Mouse (Mus musculus) ES-Bruce4 (cell line): Measurements from ENCODE around the gene Isg15. TPM values are rescaled to one million over a fixed set of nuclear protein-coding genes. Genes with fewer than 3 reads are reported as not detected.

Source experiments
- H3K27ac ChIP-seq: 2 replicates; pipeline ENCODE4 v1.5.1; 2012; ENCODE audit warnings: low read length, inconsistent platforms; ENCODE audit not compliant: insufficient read depth
- H3K27me3 ChIP-seq: 2 replicates; pipeline ENCODE4 v1.6.1; 2012; ENCODE audit warnings: mild to moderate bottlenecking, low read length, inconsistent platforms; ENCODE audit not compliant: control insufficient read depth, poor library complexity, insufficient read depth, severe bottlenecking
- H3K36me3 ChIP-seq: 2 replicates; pipeline ENCODE4 v1.6.1; 2012; ENCODE audit warnings: inconsistent platforms, mild to moderate bottlenecking, low read length, moderate library complexity; ENCODE audit not compliant: control insufficient read depth, poor library complexity, insufficient read depth, severe bottlenecking
- H3K4me1 ChIP-seq: one replicate; pipeline ENCODE4 v1.8.1; 2011; ENCODE audit warnings: low read length; ENCODE audit not compliant: control insufficient read depth, insufficient read depth
- H3K4me3 ChIP-seq: 2 replicates; pipeline ENCODE4 v1.5.1; 2011; ENCODE audit warnings: low read depth, mild to moderate bottlenecking, low read length
- H3K9ac ChIP-seq: 2 replicates; pipeline ENCODE4 v1.6.1; 2012; ENCODE audit warnings: low read depth, mild to moderate bottlenecking, inconsistent platforms; ENCODE audit not compliant: poor library complexity, severe bottlenecking
- H3K9me3 ChIP-seq: replicated peaks from 2 replicates; pipeline ENCODE4 v1.6.1; 2012; ENCODE audit warnings: mild to moderate bottlenecking, low read length, inconsistent platforms; ENCODE audit not compliant: control insufficient read depth, poor library complexity, insufficient read depth, severe bottlenecking
- CTCF ChIP-seq: IDR thresholded peaks from one replicate; pipeline ENCODE4 v1.8.1; 2011; ENCODE audit warnings: low read depth, low read length
- EP300 ChIP-seq: IDR thresholded peaks from 2 replicates; pipeline ENCODE4 v1.6.1; 2011; ENCODE audit warnings: low read depth, low read length; ENCODE audit not compliant: insufficient read depth
- POLR2A ChIP-seq: IDR thresholded peaks from one replicate; pipeline ENCODE4 v1.8.1; 2011; ENCODE audit warnings: low read length; ENCODE audit not compliant: insufficient read depth
- polyA plus RNA-seq: library from polyadenylated mRNA; stranded (reverse); fragments of >200 nt; gene quantifications from 2 replicates; pipeline ENCODE4 v1.2.4, GENCODE M21; 2011; ENCODE audit warnings: low read depth; ENCODE audit not compliant: missing spikeins, insufficient read depth, insufficient read length

Gene Isg15
- polyA plus RNA-seq, 1 experiment = 10.7 TPM

DNA sequence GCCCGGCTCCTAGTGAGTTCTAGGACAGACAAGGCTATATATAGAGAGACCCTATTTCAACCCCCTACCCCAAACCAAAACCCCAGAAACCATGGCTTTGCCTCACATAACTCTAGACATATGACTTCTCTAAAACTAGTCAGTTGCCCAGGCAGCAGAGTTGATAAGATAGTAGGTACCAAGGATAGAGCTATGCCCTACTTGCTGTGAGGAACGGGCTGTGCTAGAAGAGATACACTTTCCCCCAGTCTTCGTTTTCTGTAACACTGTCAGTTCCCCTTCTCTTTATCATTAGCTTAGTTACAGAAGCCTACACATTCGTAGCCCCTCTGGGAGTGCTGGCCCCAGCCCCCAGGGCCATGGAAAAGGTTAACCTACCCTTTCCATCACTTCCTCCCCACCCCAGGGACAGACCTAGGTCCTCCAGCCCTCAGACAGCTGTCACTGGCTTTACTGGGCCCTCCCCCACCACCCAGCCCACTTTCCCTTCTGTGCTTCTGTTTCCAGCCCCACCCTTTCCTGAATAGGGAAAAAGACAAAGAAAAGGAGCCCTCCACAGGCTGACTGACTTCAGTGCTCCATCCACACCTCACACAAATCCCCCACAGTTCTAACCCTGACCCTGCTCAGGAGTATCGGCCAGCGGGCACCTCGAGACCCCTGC is 16.2 kb downstream of the Isg15 start:
- Histone ChIP-seq H3K27me3 (no peaks in the 10 kb centered on the region), H3K4me1 (peaks cover 14% of the 10 kb centered on the region), H3K36me3 (peaks cover 28% of the 10 kb centered on the region), H3K27ac (peak overlapping the region; percentile 18; the same call in 1 of the 2 replicates), H3K9ac (no peak overlapping the region), H3K9me3 (peaks cover 42% of the 10 kb centered on the region), H3K4me3 (no peak overlapping the region)
- TF ChIP-seq POLR2A = no peak
- TF ChIP-seq EP300 = 0 out of 2 replicates have a peak, but pooled peaks have one; percentile 48

DNA sequence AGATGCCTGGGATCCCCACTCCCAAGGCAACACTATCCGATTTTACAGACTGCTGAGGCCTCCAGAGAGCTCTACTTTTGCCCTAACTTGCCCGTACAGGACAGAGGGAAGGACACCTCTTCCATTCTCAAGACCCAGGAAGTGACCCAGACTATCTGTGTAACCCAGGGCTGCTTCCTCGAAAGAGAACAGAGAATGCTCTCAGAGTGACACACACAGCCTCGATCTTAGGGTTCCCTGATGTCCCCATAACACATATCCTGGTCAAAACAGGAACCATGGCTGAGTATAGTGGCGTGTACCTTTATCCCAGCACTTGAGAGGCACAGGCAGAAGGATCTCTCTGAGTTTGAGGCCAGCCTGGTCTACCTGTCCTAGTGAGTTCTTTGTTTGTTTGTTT is 16.9 kb downstream of the Isg15 start:
- Histone ChIP-seq H3K36me3 (peaks cover 34% of the 10 kb centered on the region), H3K9ac (no peak overlapping the region), H3K4me3 (no peak overlapping the region), H3K27ac (no peak overlapping the region), H3K4me1 (peaks cover 14% of the 10 kb centered on the region), H3K9me3 (peaks cover 48% of the 10 kb centered on the region), H3K27me3 (no peaks in the 10 kb centered on the region)
- TF ChIP-seq EP300 = no peak
- no peak for TF ChIP-seq CTCF
- no peak for TF ChIP-seq POLR2A

DNA sequence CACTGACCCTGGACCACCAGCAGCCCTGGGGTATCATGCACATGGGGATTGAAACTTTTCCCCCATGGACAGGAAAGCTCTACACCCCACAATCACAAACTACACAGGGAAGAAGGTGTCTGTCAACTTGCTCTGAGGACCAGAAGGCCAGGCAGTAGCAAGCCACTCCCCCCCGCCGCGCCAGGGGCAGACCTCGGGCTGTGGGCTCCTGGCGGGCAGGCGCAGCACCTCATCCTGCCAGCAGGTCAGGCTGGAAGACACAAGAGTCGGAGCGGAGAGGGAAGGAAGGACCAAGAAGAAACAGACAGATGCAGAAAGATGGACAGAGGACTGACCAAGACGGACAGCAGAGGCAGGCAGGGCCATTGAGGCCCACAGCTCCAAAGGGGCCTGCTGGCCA is 23.0 kb downstream of the Isg15 start:
- no peak for TF ChIP-seq CTCF
- TF ChIP-seq EP300 = no peak
- no peak for TF ChIP-seq POLR2A
- Histone ChIP-seq H3K27ac (no peak overlapping the region), H3K36me3 (peaks cover 85% of the 10 kb centered on the region), H3K9ac (no peak overlapping the region), H3K9me3 (peaks cover 95% of the 10 kb centered on the region), H3K27me3 (no peaks in the 10 kb centered on the region), H3K4me1 (no peaks in the 10 kb centered on the region), H3K4me3 (no peak overlapping the region)

DNA sequence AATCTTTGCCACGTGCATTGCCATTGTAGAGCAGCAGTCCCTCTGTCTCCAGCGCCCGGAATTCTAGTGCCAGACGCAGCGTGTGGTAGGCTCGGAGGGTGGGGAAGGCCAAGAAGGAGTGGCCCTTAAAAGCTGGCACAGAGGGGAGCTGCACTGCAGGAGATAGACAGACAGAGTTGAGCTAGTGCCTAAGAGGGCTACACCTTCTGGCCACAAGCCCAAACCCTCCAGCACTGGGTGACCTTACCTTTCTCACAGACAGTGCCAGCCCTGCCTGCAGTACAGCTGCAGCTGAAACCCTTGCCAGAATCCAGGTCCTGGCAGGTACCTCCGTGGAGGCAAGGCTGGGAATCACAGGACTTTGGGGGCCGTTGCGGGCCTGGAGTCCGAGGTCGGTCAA is 28.8 kb downstream of the Isg15 start:
- Histone ChIP-seq H3K9me3 (peaks cover 67% of the 10 kb centered on the region), H3K27ac (no peak overlapping the region), H3K4me3 (no peak overlapping the region), H3K9ac (no peak overlapping the region), H3K27me3 (no peaks in the 10 kb centered on the region), H3K36me3 (peaks cover 100% of the 10 kb centered on the region), H3K4me1 (no peaks in the 10 kb centered on the region)
- no peak for TF ChIP-seq EP300
- no peak for TF ChIP-seq POLR2A
- no peak for TF ChIP-seq CTCF

DNA sequence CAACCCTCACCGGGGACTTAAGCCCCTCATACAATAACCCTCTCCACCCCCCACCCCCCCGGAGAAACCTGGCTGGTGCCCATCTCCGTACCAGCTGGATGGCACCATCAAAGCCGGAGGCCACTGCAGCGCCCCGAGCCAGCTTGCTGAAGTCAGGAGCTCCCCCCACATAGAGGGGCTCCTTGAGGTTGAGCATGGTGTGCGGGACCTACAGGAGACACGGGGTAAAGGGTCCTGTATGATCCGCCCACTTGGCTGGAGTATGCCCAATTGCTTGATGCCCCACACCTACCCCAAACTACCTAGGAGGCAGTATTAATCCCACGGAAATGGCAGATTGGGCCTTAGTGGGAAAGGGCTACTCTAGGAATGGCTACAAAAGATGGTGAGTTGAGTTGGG is 31.5 kb downstream of the Isg15 start:
- H3K9me3 ChIP-seq = peaks cover 66% of the 10 kb centered on the region
- no peaks in the 10 kb centered on the region for H3K27me3 ChIP-seq
- TF ChIP-seq CTCF (no peak), POLR2A (no peak), EP300 (no peak)
- peaks cover 95% of the 10 kb centered on the region for H3K36me3 ChIP-seq
- H3K4me1 ChIP-seq = no peaks in the 10 kb centered on the region
- no peak overlapping the region for H3K27ac ChIP-seq
- no peak overlapping the region for H3K4me3 ChIP-seq
- H3K9ac ChIP-seq = no peak overlapping the region

DNA sequence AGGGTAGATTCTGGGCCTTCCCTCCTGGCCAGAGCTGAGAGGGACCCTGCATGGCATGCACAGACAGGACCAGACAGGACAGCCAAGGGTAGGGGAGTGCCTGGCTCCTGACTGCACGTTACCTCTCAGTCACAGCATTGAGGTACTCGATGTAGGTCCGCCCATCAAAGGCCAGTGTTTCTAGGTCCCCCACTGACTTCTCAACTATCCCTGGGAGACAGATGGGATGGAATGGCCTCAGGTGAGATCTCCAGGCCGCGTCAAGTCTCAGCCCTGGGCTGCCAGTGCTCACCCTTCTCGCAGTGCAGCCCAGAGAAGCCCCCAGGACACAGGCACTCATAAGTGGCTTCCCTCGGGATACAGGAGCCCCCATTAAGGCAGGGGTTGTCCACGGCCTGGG is 32.0 kb downstream of the Isg15 start:
- H3K27ac ChIP-seq = no peak overlapping the region
- H3K9ac ChIP-seq = no peak overlapping the region
- no peak overlapping the region for H3K4me3 ChIP-seq
- H3K36me3 ChIP-seq = peaks cover 90% of the 10 kb centered on the region
- peaks cover 67% of the 10 kb centered on the region for H3K9me3 ChIP-seq
- H3K27me3 ChIP-seq = no peaks in the 10 kb centered on the region
- no peaks in the 10 kb centered on the region for H3K4me1 ChIP-seq
- no peak for TF ChIP-seq POLR2A
- TF ChIP-seq EP300 = no peak
- TF ChIP-seq CTCF = no peak
